Mouse (Mus musculus) limb, embryonic 11.5 days (tissue): ENCODE results near the gene Cdh18. TPM values are rescaled to one million over a fixed set of nuclear protein-coding genes. Genes with fewer than 3 reads are reported as not detected.

Experiments
- ATAC-seq: fragments of 200-750 bp; cut with Nextera tagmentation; 2 replicates; pipeline ENCODE4 v1.8.0; 2017; ENCODE audit warnings: low read depth; ENCODE audit not compliant: insufficient number of reproducible peaks, low FRiP score, low TSS enrichment
- DNase-seq: peaks from one replicate; pipeline ENCODE4 v3.0.0-alpha.2; 2015; ENCODE audit warnings: low spot score
- H3K27ac ChIP-seq: fragments of 300-500 bp; sonication (generic); replicated peaks from 2 replicates; pipeline ENCODE4 v1.5.1; 2014; ENCODE audit warnings: low read depth, mild to moderate bottlenecking, low read length
- H3K27me3 ChIP-seq: fragments of 300-500 bp; sonication (generic); 2 replicates; pipeline ENCODE4 v1.6.1; 2014; ENCODE audit warnings: mild to moderate bottlenecking, low read length, mixed read lengths; ENCODE audit not compliant: control insufficient read depth, insufficient read depth
- H3K36me3 ChIP-seq: fragments of 300-500 bp; sonication (generic); 2 replicates; pipeline ENCODE4 v1.6.1; 2014; ENCODE audit warnings: mild to moderate bottlenecking, low read length, moderate library complexity, mixed read lengths; ENCODE audit not compliant: control insufficient read depth, insufficient read depth
- H3K4me1 ChIP-seq: fragments of 300-500 bp; sonication (generic); 2 replicates; pipeline ENCODE4 v1.6.1; 2014; ENCODE audit warnings: low read length, mixed read lengths; ENCODE audit not compliant: control insufficient read depth, insufficient read depth
- H3K4me2 ChIP-seq: fragments of 300-500 bp; sonication (generic); 2 replicates; pipeline ENCODE4 v1.6.1; 2014; ENCODE audit warnings: low read depth, mild to moderate bottlenecking, moderate library complexity; ENCODE audit not compliant: severe bottlenecking
- H3K4me3 ChIP-seq: fragments of 300-500 bp; sonication (generic); 2 replicates; pipeline ENCODE4 v1.5.1; 2014; ENCODE audit warnings: low read depth, low read length
- H3K9ac ChIP-seq: fragments of 300-500 bp; sonication (generic); 2 replicates; pipeline ENCODE4 v1.6.1; 2014; ENCODE audit warnings: mild to moderate bottlenecking, low read length
- H3K9me3 ChIP-seq: fragments of 300-500 bp; sonication (generic); 2 replicates; pipeline ENCODE4 v1.6.1; 2016; ENCODE audit warnings: low read length; ENCODE audit not compliant: control insufficient read depth
- whole genome bisulfite sequencing: fragments of 180-500 bp; shearing (Covaris S2); extraction: QIAGEN DNeasy Blood & Tissue Kit; methylation state at CpG from one replicate; pipeline ENCODE4 v1.1.7; 2014; 5-methylcytosine and 5-hydroxymethylcytosine counted together
- polyA plus RNA-seq: library from polyadenylated mRNA; unstranded; fragments of >200 nt; fragmentation: Nextera tagmentation; extraction: Ambion mirVana; gene quantifications from 2 replicates; pipeline ENCODE4 v1.2.1, GENCODE M21; 2014

Cdh18 gene
- polyA plus RNA-seq, 1 experiment from 2014 or later: not detected

DNA sequence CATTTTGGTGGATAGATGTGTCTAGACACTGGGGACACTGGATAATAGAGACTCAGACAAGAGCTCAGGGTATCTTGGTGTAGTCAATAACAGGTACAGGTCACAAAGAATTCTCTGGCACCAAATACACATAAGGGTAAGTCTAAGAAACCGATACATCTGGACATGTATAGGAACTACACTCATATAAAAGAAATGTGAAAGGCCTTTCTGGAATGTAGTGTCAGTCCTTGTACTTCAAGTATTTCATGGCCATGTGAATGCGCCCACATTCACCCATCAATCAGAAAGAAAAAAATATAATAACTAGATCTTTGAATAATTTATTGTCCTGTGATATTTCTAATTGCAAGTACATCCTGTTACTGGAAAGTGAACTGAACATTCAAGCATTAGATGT lies 855.0 kb downstream of the Cdh18 start:
- no peak for DNase-seq

DNA sequence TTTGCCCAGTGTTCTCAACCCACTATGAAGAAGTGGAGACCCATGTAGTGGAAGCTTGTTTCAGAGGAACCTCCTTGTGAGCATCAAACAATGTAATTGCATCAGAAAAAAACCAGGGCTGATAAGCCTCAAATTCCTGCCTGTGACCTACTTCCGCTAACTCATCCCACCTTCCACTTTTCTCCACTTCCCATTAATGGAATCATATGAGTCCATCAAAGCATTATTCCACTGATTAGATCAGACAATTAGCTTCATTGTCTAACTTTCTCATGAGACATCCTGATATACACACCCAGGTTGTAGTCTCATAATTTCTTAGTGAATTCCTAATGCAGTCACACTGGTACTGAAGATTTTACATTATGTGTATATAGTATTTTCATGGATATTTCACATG lies 859.4 kb downstream of the Cdh18 start:
- H3K4me2 ChIP-seq: no peak overlapping the region
- no peak overlapping the region for H3K4me3 ChIP-seq
- no peak for ATAC-seq
- no peak overlapping the region for H3K9ac ChIP-seq
- no peaks in the 10 kb centered on the region for H3K36me3 ChIP-seq
- H3K27ac ChIP-seq: no peak overlapping the region
- no peaks in the 10 kb centered on the region for H3K4me1 ChIP-seq
- no peak for DNase-seq
- no peaks in the 10 kb centered on the region for H3K9me3 ChIP-seq
- 97% methylated on average over 1 of the region's 1 CpGs for WGBS
- no peaks in the 10 kb centered on the region for H3K27me3 ChIP-seq

More for the DNA sequence above, 855.0 kb downstream of the Cdh18 start:
- no peak overlapping the region for H3K4me2 ChIP-seq
- H3K9me3 ChIP-seq: no peaks in the 10 kb centered on the region
- no peaks in the 10 kb centered on the region for H3K4me1 ChIP-seq
- H3K9ac ChIP-seq: no peak overlapping the region
- no peak overlapping the region for H3K4me3 ChIP-seq
- no peaks in the 10 kb centered on the region for H3K27me3 ChIP-seq
- no peak for ATAC-seq
- WGBS: 94% methylated on average over 2 of the region's 2 CpGs
- no peaks in the 10 kb centered on the region for H3K36me3 ChIP-seq
- H3K27ac ChIP-seq: no peak overlapping the region

DNA sequence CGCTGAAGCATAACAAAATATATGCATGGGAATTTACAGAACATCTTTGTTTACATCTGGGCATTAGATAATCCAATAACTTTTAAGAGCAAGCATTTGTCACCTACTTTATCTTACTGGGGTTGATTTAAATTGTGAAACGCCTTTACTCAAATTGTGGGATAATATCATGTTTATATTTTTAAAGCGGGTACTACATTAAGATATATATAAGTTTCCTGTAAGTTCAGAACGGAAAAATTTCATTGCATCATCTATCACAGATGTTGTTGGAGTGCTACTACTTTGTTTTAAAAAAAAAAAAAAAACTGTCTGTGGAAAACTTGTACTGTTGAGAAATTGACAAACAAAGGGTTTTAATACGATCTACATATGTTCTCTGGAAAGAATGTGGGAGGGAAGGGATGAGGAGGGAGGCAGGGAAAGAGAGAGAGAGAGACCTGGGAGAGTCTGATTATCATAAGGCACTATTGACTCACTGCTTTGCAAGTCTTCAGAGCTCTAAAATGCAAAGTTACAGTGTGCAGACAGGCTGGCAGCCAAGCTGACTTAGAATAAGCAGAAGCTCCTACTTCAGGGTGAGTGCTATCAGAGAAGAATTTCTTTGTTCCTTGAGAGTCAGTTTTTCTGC lies 867.7 kb downstream of the Cdh18 start:
- Histone ChIP-seq H3K9ac (no peak overlapping the region), H3K36me3 (no peaks in the 10 kb centered on the region), H3K9me3 (no peaks in the 10 kb centered on the region), H3K27me3 (no peaks in the 10 kb centered on the region), H3K4me1 (no peaks in the 10 kb centered on the region), H3K27ac (no peak overlapping the region), H3K4me2 (no peak overlapping the region), H3K4me3 (no peak overlapping the region)
- 82% methylated on average over 5 of the region's 5 CpGs for WGBS
- DNase-seq (no peak), ATAC-seq (no peak)

DNA sequence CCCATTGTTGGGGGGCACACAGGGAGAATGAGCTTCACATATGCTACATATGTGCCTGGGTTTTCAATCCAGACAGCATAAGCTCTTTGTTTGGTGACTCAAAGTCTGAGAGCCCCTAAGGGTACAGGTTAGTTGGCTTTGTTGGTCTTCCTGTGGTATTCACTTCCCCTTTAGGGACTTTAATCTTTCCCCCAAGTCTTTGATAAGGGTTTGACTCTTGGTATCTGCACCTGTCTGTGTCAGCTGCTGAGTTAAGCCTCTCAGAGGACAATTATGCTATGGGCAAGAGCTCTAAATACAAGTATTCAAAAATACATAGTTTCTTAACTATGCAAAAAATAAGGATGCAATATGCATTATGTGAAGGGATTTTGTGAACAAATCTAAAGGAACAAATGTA lies 869.3 kb downstream of the Cdh18 start:
- no peaks in the 10 kb centered on the region for H3K9me3 ChIP-seq
- H3K27ac ChIP-seq: no peak overlapping the region
- ATAC-seq: no peak
- no peak overlapping the region for H3K4me2 ChIP-seq
- no peak overlapping the region for H3K4me3 ChIP-seq
- H3K4me1 ChIP-seq: no peaks in the 10 kb centered on the region
- H3K9ac ChIP-seq: no peak overlapping the region
- H3K36me3 ChIP-seq: no peaks in the 10 kb centered on the region
- H3K27me3 ChIP-seq: no peaks in the 10 kb centered on the region
- DNase-seq: no peak

DNA sequence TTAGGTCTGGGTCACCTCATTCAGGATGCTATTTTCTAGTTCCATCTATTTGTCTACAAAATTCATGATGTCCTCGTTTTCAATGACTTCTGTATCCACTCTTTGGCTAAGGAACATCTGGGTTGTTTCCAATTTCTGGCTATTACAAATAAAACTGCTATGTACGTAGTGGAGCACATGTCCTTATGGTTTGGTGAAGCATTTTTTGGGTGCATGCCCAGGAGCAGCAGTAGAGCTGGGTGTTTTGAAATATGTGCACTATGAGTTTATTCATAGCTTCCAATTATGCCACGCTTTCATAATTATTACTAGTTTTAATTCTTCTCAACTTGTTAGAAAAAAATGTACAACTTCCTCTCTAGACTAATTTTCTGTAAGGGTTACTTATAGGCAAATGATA lies 871.2 kb downstream of the Cdh18 start:
- Histone ChIP-seq H3K4me1 (no peaks in the 10 kb centered on the region), H3K36me3 (no peaks in the 10 kb centered on the region), H3K4me2 (no peak overlapping the region), H3K27me3 (no peaks in the 10 kb centered on the region), H3K27ac (no peak overlapping the region), H3K9me3 (no peaks in the 10 kb centered on the region), H3K4me3 (no peak overlapping the region), H3K9ac (no peak overlapping the region)
- ATAC-seq (no peak), DNase-seq (no peak)
- WGBS: 80% methylated on average over 3 of the region's 3 CpGs

DNA sequence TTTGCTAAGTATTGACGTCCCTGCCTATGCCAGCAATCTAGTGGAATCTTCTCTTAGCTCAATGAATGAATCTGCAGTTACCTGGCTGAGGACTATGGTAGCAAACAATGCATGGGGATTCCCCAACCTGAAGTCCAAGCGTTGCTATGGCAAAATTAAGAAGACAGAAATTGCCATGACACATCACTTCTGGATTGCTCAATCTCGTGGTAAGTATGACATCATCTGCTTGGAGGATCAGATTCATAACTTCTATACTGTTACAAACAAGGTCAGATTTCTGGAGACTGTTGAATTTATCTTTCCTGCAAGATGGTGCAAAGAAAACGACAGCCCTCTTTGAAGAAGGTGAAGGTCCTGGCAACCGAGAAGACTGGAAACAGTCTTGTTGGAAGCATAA lies 881.2 kb downstream of the Cdh18 start:
- ATAC-seq: no peak
- Histone ChIP-seq H3K36me3 (no peaks in the 10 kb centered on the region), H3K4me2 (no peak overlapping the region), H3K4me1 (no peaks in the 10 kb centered on the region), H3K4me3 (no peak overlapping the region), H3K9me3 (no peaks in the 10 kb centered on the region), H3K9ac (no peak overlapping the region), H3K27ac (no peak overlapping the region), H3K27me3 (no peaks in the 10 kb centered on the region)
- 91% methylated on average over 5 of the region's 5 CpGs for WGBS
- no peak for DNase-seq

DNA sequence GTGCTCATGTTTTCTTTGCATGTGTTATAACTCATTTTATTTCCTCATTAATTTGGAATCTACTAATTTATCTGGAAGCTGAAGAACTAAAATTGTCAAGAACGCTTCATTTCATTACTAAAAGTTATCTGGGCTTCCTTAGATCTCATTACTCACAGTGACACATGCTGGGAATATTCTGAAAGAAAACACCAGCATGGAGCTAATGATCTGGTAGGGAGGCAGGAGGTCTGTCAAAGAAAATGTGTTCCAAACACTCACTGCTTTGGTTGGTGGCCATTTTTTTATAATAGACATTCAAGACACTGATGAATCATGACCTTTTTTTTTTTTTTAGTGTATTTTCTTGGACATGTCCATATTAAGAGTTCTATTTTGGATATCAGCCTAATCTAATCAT lies 899.7 kb downstream of the Cdh18 start:
- no peaks in the 10 kb centered on the region for H3K9me3 ChIP-seq

DNA sequence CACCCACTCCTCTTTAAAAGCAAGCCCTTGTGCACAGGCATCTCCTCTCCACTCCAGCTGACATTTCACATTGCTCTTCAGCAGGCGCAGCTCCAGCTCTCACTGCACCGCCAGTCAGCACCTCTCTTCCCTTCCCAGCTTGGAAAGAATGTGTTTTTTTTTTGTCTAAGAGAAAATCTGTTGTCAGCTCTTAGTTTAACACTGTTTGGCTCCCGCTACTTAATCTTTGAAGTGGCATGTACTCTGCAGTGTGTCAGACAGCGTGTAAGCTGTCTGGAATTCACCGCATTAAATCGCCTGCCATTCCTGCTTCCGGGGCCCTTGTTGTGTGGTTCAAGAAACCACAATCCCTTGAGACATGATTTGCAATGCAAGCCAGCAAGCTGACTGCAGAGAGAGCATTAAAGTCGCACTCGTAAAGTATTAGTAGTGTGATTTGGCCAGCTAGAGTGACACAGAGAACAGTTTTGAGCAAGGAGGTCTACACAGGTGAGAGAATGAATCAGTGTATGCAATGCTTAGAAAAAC lies 903.3 kb downstream of the Cdh18 start:
- H3K36me3 ChIP-seq: no peaks in the 10 kb centered on the region
- H3K9me3 ChIP-seq: no peaks in the 10 kb centered on the region
- WGBS: 48% methylated on average over 9 of the region's 9 CpGs
- ATAC-seq: no peak
- H3K9ac ChIP-seq: no peak overlapping the region
- H3K4me3 ChIP-seq: no peak overlapping the region
- no peak overlapping the region for H3K27ac ChIP-seq
- H3K27me3 ChIP-seq: no peaks in the 10 kb centered on the region
- H3K4me1 ChIP-seq: no peaks in the 10 kb centered on the region
- DNase-seq: no peak
- H3K4me2 ChIP-seq: no peak overlapping the region

More for the DNA sequence above, 899.7 kb downstream of the Cdh18 start:
- H3K4me1 ChIP-seq: no peaks in the 10 kb centered on the region
- WGBS: 59% methylated on average over 1 of the region's 1 CpGs
- no peak for ATAC-seq
- no peak overlapping the region for H3K4me3 ChIP-seq
- H3K4me2 ChIP-seq: no peak overlapping the region
- no peak overlapping the region for H3K9ac ChIP-seq
- H3K36me3 ChIP-seq: no peaks in the 10 kb centered on the region
- H3K27me3 ChIP-seq: no peaks in the 10 kb centered on the region
- DNase-seq: no peak
- H3K27ac ChIP-seq: no peak overlapping the region

DNA sequence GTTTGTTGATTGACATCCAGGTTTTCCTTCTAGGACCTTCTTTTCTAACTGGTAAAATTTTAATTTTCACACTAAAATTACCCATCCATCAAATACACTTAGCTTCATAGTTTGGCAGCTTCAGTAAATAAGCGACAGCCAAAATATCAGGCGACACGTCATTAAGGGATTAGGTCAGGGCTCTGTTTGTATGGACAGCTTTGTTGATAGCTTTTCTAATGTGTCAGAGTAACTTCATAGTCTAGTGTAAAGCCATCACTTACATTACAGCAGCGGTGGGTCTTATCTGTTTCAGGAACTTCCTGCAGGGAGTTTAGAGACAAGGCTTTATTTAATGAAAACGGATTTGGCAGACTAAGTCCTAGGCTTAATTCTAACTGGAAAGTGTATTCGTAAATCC lies 904.5 kb downstream of the Cdh18 start:
- Histone ChIP-seq H3K27ac (no peak overlapping the region), H3K9ac (no peak overlapping the region), H3K27me3 (no peaks in the 10 kb centered on the region), H3K36me3 (no peaks in the 10 kb centered on the region), H3K9me3 (no peaks in the 10 kb centered on the region), H3K4me1 (no peaks in the 10 kb centered on the region), H3K4me3 (no peak overlapping the region), H3K4me2 (no peak overlapping the region)
- ATAC-seq (no peak), DNase-seq (no peak)
- WGBS: 85% methylated on average over 6 of the region's 6 CpGs
